ENCODE assay signal across 19 mouse cellular contexts in the genomic region with DNA sequence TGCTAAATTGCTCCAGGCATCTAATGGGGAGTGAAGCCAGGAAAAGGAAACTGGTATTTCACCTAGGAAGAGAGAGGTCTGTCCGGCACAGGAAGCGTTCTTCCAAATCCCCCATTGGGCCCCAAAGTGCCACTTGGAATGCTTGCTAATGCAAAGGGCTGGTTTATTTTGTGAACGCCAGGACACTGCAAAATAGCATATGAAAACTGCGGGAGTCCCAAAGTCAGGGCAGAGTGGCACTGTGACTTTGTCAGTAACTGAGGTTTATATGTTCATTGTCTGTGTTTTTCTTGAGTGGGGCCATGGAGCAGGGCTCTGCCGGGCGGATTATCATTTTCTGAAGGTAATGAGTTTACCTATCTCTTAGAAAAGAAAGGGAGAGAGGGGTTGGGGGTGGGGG.
DNase-seq lines count a peak whose midpoint lies in the region; ATAC-seq lines count a peak whose summit lies in the region.
"Had no signal": no experiment of that assay in that cellular context is flagged by ENCODE, and none has a peak within 500 bp of the region (broad histone marks: within the 10 kb centered on the region; RNA-seq: fewer than 3 reads in every experiment).

No protein-coding gene starts in this region.

- no peaks in the 10 kb centered on the region for H3K27me3 ChIP-seq in heart, embryonic 10.5 days (ENCODE audit: insufficient read depth, poor library complexity, severe bottlenecking)
- H3K27me3 ChIP-seq: embryonic facial prominence, embryonic 12.5 days; forebrain, embryonic 13.5 days; hindbrain, embryonic 12.5 days had no signal

- no peak overlapping the region for H3K4me3 ChIP-seq in heart, embryonic 10.5 days
- H3K4me3 ChIP-seq: embryonic facial prominence, embryonic 12.5 days; forebrain, embryonic 13.5 days; gastrocnemius, adult 2 months; hindbrain, embryonic 12.5 days had no signal

- ATAC-seq in cerebellum, adult (ENCODE audit: insufficient number of reproducible peaks, low FRiP score, low TSS enrichment), result no peak
- ATAC-seq: forebrain, embryonic 13.5 days; forebrain, postnatal 0 days; hindbrain, embryonic 16.5 days; inflammation-experienced regulatory T-cells, adult 6 months; intestine, postnatal 0 days had no signal

- 83% methylated on average over 6 of the region's 6 CpGs for WGBS in heart, embryonic 10.5 days

- H3K4me1 ChIP-seq in heart, embryonic 10.5 days, result peaks cover 16% of the 10 kb centered on the region
- H3K4me1 ChIP-seq: forebrain, embryonic 13.5 days had no signal

- H3K36me3 ChIP-seq in heart, embryonic 10.5 days, result no peaks in the 10 kb centered on the region
- H3K36me3 ChIP-seq: embryonic facial prominence, embryonic 12.5 days; hindbrain, embryonic 12.5 days had no signal

- H3K9me3 ChIP-seq in heart, embryonic 10.5 days, result no peaks in the 10 kb centered on the region
- H3K9me3 ChIP-seq: embryonic facial prominence, embryonic 12.5 days; forebrain, embryonic 13.5 days; hindbrain, embryonic 12.5 days had no signal

- H3K27ac ChIP-seq in heart, embryonic 10.5 days, result 0 out of 2 replicates have a peak overlapping the region, but pooled peaks have one; percentile 22
- H3K27ac ChIP-seq: embryonic facial prominence, embryonic 12.5 days; forebrain, embryonic 13.5 days; gastrocnemius, adult 2 months; hindbrain, embryonic 12.5 days had no signal

- peak; percentile 58 to 59 for DNase-seq in cerebellum, adult 18-20 months
- DNase-seq in heart, embryonic 10.5 days (ENCODE audit: low spot score), result no peak
- no peak for DNase-seq in heart, adult 9 months (ENCODE audit: low spot score in 2 of 2)
- DNase-seq in cerebellum, postnatal 36 days, result peak; percentile 42 to 56
- no peak for DNase-seq in layer of hippocampus, postnatal 36 days
- no peak for DNase-seq in layer of hippocampus, postnatal 25 days (ENCODE audit: extremely low spot score in 1 of 2, low spot score in 1 of 2)
- DNase-seq: adrenal gland, postnatal 10 days; embryo, embryonic 11 days; forebrain, postnatal 0 days; gastrocnemius, adult 2 months; gastrocnemius, postnatal 25 days; heart, postnatal 4 days had no signal

Comparison
In these comparisons a context has a peak if more than half of its experiments do, and no peak if none do; other contexts are left out.
1. DNase-seq: peak in cerebellum, adult 18-20 months (2 of 2) and cerebellum, postnatal 36 days (2 of 2); none in heart, embryonic 10.5 days (single experiment), heart, adult 9 months (0 of 2), layer of hippocampus, postnatal 36 days (0 of 2) and layer of hippocampus, postnatal 25 days (0 of 2).